Mouse (Mus musculus) R1 (cell line): ENCODE data around the gene Dnajc5.
A peak's percentile ranks its signal among the peaks of the same experiment; 100 is the strongest.

Source experiments
- DNase-seq: peaks from one replicate; pipeline ENCODE4 v3.0.0-alpha.2; 2018; ENCODE audit warnings: low read depth, low spot score

Gene Dnajc5

GRCm38 (mm10) chr2:181520118-181520935, at the start of gene Dnajc5:
Dnajc5 (plus strand) TSS chr2:181520485.
- peak; percentile 95 for DNase-seq

DNA sequence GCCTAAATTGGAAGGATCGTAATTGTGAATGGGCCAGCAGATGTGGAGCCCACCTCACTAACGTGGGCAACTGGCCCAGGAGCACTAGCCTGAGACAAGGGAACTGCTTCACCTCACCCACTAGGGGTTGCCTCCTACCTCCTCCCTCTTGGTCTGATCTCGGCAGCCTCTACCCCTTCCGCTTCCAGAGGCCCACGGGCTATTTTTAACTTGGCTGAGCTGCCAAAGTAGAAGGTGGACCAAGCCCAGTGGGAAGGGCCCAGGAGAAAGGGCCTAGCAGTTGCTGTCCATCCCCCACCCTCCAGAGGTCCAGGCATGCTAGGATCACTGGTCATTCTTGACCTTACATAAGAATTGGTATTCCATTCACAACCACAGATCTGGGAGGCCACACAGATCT, 49.0 kb upstream of the Dnajc5 start:
- DNase-seq, result no peak

GRCm38 (mm10) chr2:181472256-181472827, 47.9 kb upstream of the Dnajc5 start:
- DNase-seq, result no peak

DNA sequence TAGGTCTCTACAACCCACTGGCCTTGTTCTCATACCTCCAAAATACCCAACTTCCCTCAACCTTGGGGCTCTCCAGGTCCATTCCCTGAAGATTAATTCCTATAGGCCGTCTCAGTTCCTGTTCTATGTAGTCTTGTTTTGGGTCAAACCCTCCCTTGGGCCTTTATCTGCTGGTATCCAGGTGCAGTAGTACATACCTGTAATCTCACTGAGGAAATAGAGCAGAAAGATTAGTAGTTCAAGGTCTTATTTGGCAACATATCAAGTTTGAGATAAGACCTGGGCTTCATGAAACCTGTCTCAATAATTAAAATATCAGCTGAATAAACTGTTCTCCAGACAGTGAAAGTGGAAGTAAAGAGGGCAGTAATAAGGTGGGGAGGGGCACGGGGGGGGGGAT, 37.2 kb upstream of the Dnajc5 start:
- DNase-seq, result no peak

DNA sequence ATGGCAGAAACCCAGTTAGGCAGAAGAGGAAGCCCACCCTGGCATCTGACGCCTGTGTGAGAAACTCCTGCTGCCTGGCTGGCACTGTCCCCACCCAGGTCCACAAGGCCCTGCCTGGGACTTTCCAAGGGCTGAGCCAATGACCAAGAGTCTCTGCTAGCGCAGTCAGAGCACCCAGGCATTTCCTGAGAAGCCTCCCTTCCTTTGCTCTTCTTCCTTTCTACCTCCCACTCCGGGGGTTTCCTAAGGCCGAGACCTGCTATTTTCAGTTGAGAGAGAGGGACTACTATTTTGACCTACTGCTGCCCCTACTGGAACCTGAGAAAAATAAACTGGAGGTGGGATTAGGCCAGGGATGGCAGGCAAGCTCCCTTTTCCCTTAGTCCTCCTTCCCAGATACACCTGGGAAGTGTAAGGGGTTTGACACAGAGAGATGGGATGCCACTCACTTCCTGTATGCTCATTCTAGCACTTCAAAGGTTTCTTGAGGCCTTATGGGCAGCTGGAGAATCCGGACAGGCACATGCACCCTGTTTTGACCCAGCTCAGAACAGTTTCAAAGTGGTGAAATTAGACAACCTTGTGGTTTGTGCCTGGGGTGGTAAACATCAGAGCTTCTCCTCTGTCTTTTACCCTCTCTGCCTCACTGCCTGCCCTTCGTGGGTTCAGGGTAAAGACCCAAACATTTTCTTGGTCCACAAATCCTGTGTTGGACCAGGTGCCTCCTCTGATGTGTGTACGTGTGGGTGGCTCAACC, 36.5 kb upstream of the Dnajc5 start:
- peak; percentile 55 for DNase-seq

- DNase-seq, result no peak
Observed at GRCm38 (mm10) chr2:181484456-181485233, 35.6 kb upstream of the Dnajc5 start.

GRCm38 (mm10) chr2:181485741-181486140, 34.5 kb upstream of the Dnajc5 start:
- DNase-seq, result no peak

DNA sequence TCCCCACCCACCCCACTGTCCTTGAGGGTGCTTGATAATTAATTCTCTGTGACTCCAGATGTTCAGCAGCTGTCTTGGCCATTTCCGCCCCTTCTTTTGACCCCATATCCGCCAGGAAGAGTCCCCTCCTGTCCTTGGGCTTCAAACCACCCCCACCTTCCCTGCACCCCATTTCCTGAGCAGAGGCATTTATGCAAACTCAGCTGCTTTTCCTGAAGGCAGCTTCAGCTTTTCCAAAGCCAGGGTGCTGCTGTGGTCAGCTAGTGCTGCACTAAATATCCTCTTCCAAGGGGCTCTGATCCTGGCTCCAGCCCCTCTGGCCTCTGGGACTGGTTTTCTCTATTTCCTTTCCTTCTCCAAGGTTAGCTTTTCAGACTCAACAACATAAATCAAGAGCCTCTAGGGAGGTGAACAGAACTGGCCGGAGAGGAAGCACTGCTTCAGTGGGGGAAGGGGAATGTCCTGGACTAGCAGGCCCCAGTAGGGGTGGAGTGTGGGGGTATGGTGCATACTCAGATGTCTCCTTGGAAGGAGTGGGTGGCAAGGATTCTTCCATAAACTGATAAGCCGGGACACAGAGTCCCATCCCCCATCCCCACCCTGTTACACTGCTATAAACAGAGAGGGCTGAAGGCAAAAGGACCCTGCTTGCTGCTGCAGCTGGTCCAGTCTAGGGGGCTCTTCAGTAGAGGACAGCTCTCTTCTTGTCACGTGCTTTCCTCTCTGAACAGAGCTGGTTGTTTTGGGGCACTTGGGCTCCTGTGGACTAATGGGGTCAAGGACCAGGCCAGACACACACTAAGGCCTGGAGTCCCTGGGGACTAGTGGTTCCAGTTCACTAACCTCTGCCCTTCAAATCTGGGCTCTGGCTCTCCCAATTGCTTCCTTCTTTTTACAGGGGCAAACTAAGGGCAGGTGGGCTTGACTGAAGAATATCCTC, 32.7 kb upstream of the Dnajc5 start:
- peak; percentile 37 for DNase-seq

GRCm38 (mm10) chr2:181491432-181492205, 28.7 kb upstream of the Dnajc5 start:
- DNase-seq, result peak; percentile 92

DNA sequence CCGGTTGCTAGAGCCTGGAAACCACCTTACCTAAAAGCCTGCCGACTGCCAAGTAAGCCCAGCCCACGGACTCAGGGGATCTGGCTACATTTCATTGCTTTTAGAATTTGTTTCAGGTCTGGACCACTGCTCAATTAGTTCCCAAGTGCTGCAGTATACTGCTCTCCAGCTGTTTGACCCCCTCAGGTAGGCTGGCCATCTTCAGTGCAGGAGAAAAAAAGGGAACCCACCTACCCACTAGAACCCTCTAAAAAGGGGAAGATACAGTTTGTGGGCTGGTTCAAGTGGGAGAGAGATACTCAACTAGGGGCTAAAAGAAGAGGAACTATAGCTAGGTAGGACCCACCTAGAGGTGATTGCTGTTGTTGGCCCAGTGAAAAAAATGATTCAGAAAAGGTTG, 28.1 kb upstream of the Dnajc5 start:
- DNase-seq, result no peak

- peak; percentile 25 for DNase-seq
Observed at GRCm38 (mm10) chr2:181493156-181493927, 26.9 kb upstream of the Dnajc5 start, which contains the start of gene Abhd16b. Abhd16b (plus strand) TSS chr2:181493206.

DNA sequence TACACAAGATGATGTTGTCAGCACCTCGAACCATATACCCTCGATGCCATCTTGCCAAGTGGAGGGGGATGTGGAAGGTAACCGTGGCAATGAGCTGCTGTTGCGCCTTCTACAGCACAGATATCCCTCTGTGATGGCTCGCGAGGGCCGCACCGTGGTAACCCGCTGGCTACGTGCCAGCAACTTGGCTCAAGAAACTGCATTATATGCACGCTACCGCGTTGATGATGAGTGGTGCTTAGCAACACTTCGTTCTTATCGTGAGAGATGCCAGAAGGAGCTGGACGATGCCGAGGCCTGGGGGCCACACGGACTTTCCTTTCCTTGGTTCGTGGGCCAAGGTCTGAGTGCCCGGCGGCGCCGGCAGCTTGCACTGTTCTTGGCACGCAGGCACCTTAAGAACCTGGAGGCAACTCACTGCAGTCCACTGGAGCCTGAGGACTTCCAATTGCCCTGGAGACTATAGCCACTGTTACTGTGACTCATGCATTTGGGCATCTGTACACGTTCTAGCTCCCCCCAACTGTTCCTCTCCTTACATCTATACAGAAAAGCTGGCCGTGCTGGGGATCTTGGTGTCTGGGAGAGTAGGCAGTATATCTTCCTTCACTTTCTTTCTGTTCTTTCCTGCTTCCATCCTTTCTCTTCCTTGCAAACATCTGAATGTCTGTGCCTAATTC, 25.9 kb upstream of the Dnajc5 start:
- DNase-seq, result peak; percentile 33

DNA sequence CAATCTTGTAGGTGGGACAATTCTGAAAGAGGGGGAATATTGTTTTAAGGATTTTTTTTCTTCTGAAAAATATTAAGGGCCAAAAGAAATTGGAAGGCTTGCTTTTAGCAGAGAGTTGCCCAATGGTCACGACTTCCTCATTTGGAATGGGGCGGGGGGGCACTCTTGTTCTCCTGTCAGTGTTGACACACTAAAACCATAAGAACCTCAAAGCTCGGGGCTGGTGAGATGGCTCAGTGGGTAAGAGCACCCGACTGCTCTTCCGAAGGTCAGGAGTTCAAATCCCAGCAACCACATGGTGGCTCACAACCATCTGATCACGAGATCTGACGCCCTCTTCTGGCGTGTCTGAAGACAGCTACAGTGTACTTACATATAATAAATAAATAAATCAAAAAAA, 24.4 kb upstream of the Dnajc5 start:
- peak; percentile 23 for DNase-seq

GRCm38 (mm10) chr2:181496281-181496680, 24.0 kb upstream of the Dnajc5 start:
- DNase-seq, result peak; percentile 86

GRCm38 (mm10) chr2:181496831-181497547, 23.3 kb upstream of the Dnajc5 start, which contains the start of gene Tpd52l2:
Tpd52l2 (plus strand) TSS chr2:181497142.
- DNase-seq, result peak; percentile 99

GRCm38 (mm10) chr2:181497548-181497875, 22.8 kb upstream of the Dnajc5 start:
- peak; percentile 94 for DNase-seq

GRCm38 (mm10) chr2:181498644-181499043, 21.6 kb upstream of the Dnajc5 start:
- DNase-seq, result peak; percentile 38

- DNase-seq, result no peak
Observed at GRCm38 (mm10) chr2:181509191-181509590, 11.1 kb upstream of the Dnajc5 start.
